Mouse (Mus musculus) left cerebral cortex, postnatal 4 days (tissue): Measurements from ENCODE around the gene Fbxw11. TPM values are rescaled to one million over a fixed set of nuclear protein-coding genes. Genes with fewer than 3 reads are reported as not detected.
"Not testable (repeated sequence)": the region's sequence is repeated elsewhere in the genome, so short reads cannot be mapped to it uniquely, and the experiment has no call there.

ENCODE experiments used
- DNase-seq: peaks from one replicate; pipeline ENCODE4 v3.0.0-alpha.2; 2022
- intact Hi-C: fragments of 180-260 bp; cut with DNase I; formaldehyde crosslinking; loops from one replicate; pipeline ENCODE4 v1.15.1; 2025
- total RNA-seq, 2 experiments: library from RNA; stranded (reverse); gene quantifications; 2 replicates each; pipeline ENCODE4 v1.2.3; 2021

The Fbxw11 gene
- total RNA-seq, result 100 to 1,000 TPM; 124 to 127 TPM

DNA sequence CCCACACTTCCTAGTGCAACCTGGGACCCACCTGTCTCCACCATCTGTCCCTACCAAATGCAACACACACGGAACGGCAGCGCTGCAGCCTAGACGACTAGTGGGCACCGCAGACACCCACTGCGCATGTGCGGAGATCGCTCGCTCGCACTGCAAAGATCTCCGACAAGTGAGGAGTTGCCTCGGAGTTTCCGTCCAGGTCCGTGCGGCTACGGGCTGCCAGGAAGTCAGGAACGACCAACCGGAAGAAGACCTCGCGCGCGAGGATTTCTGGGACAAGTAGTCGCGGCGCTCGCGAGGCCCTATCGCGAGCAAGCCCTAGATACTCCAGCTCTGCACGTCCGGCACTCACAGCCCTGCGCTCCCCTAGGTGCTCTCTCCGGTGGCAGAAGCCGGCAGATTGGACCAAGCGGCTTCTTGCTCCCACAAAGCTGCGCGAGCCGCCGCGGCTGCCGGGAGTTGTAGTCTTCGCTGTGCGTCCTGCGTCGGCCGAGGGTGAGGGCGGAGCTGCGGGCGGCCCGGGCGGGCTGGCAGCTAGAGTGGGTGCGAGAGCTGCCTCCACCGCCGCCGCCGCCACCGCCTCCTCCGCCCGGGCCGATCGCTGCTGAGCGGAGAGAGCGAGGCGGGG is at the start of gene Fbxw11:
Gene Fbxw11, plus strand, starts transcription at position 476 of the 628 bp plus-strand sequence.
- DNase-seq, result peak; percentile 97
- intact Hi-C loops, result loop anchor here (10.0 kb wide), 1 partner anchor 52 kb away; no protein-coding TSS in a partner anchor

DNA sequence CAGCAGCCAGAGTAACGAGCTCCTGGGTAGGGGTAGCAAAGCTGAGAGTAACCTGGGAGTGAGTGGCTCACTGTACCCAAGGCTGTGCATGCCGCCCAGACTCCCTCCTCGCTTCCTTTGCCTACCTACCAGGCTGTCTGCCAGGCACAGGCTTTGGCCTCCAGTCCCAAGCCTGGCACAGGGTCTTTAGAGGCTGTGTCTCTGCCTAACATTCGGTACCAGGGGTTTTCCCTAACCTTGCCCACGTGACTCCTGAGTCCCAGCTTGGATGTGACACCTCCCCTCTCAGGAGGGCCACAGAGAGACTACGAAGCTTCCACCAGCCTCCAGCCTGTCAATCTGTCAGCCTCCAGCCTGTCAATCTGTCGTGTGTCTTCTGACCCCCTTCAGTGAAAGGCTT is 49.4 kb upstream of the Fbxw11 start:
- DNase-seq, result no peak
- intact Hi-C loops, result loop anchor here (2.0 to 10.0 kb wide), 2 partner anchors 142 to 248 kb away; partner anchors contain the start of gene Sh3pxd2b

- intact Hi-C loops, result loop anchor here (10.0 kb wide), 1 partner anchor 249 kb away; the partner anchor contains the start of gene Sh3pxd2b
- no peak for DNase-seq
These were observed 48.4 kb upstream of the Fbxw11 start for GRCm38 (mm10) chr11:32594122-32594521.

GRCm38 (mm10) chr11:32600371-32600770 is 42.2 kb upstream of the Fbxw11 start:
- no peak for DNase-seq
- intact Hi-C loops, result no loop called here

DNA sequence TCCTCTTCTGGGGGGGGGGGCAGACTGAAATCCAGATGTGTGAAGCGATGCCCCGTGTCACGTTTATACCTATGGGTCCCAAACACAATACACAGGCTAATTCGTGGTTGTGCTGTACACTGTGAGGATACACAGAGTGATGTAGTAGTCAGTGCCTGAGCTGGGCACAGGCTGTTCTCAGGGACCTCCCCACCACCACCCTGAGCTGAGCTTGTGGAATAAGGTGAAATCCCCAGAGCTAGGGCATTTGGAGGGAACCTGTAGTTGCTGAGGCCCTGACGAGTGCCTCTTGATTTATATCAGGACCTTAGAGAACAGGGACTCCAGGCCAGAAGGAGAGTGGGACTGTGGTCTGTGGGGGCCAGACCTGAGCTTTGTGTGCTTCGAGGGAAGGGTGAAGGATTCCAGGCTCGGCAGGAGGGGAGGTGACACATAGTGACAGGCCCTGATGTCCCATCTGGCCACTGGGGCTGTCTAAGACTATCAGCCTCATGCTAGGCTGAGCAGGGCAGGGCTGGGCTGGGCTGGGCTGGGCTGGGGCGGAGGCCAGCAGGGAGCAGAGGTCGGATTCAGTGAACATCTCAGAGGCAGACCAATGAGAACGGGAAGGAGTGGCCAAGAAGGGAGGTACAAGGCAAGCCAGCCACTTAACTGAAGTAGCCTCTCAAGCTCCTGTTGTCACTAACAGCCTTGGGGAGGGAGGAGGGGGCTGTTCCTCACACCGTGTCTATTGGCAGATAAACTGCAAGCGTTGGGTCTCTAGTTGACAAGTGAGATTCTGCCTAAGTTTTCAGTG is 40.8 kb upstream of the Fbxw11 start:
- DNase-seq, result peak; percentile 47
- intact Hi-C loops, result no loop called here

- intact Hi-C loops, result no loop called here
- DNase-seq, result no peak
These were observed 37.9 kb upstream of the Fbxw11 start for GRCm38 (mm10) chr11:32604663-32605062.

GRCm38 (mm10) chr11:32605131-32605860 is 37.2 kb upstream of the Fbxw11 start:
- intact Hi-C loops, result no loop called here
- no peak for DNase-seq

- no peak for DNase-seq
- intact Hi-C loops, result no loop called here
These were observed 36.6 kb upstream of the Fbxw11 start for GRCm38 (mm10) chr11:32605907-32606306.

DNA sequence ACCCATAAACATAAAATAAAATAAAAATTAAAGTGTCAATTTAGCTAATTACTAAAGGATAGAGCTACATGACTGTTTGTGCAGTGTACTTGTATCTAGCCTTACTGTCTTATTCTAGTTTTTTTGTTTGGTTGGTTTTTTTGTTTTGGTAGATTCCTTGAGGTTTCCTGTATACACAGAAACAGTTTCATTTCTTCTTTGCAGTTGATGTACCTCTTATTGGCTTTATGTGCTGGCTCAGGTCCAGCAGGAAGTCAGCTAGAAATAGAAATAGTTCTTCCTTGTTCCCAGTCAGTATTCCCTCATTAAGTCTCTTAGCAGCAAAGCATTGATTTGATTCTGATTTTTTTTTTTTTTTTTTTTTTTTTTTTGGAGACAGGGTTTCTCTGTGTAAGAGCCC is 35.2 kb upstream of the Fbxw11 start:
- intact Hi-C loops, result no loop called here
- no peak for DNase-seq

GRCm38 (mm10) chr11:32610616-32611015 is 31.9 kb upstream of the Fbxw11 start:
- intact Hi-C loops, result no loop called here
- no peak for DNase-seq

- intact Hi-C loops, result no loop called here
- DNase-seq, result no peak
These were observed 30.2 kb upstream of the Fbxw11 start for GRCm38 (mm10) chr11:32612304-32612703.

- intact Hi-C loops, result no loop called here
- no peak for DNase-seq
These were observed 28.1 kb upstream of the Fbxw11 start for GRCm38 (mm10) chr11:32614463-32614862.

- no peak for DNase-seq
- intact Hi-C loops, result no loop called here
These were observed 27.0 kb upstream of the Fbxw11 start for GRCm38 (mm10) chr11:32615561-32615960.

DNA sequence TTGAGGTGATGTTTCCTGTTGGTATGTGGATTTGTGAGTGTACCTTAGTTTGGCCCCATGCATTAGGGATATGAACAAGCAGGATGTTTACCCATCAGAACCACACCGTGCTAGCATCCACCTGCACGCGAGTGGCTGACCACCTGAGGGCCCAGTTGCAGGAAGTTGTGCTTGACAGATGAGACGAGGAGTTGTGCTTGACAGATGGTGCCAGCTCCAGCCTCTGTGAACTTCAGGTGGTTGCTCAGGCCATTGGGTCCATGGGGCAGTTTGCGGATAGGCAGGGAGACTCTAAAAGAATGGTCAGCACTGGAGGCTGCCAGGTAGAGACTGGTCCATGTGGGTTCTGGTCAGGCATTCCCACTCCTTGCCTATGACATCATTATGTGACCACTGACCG is 26.4 kb upstream of the Fbxw11 start:
- no peak for DNase-seq
- intact Hi-C loops, result no loop called here

DNA sequence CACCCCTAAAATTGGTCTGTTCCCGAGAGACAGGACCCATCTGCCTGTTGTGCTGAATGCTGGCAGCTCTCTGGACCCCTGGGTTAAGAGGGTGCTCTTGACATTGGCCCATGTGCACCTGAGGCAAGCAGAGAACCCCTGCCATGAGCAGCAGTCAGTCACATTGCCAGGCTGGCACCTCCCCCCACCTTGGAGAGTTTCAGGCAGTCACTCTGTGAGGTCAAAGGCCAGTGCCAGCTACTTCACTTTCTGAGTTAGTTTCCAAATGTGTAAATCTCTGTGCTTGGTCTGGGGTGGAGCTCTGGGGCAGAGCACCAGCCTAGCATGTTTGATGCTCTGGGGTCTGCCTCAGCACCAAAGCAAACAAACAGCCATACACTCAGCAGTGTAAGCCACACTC is 24.5 kb upstream of the Fbxw11 start:
- intact Hi-C loops, result no loop called here

GRCm38 (mm10) chr11:32618641-32619040 is 23.9 kb upstream of the Fbxw11 start:
- intact Hi-C loops, DNase-seq: not testable (repeated sequence)

More for the DNA sequence above, 24.5 kb upstream of the Fbxw11 start:
- DNase-seq, result no peak

- DNase-seq, result no peak
- intact Hi-C loops, result no loop called here
These were observed 23.2 kb upstream of the Fbxw11 start for GRCm38 (mm10) chr11:32619257-32619816.

- intact Hi-C loops, result no loop called here
- no peak for DNase-seq
These were observed 22.6 kb upstream of the Fbxw11 start for GRCm38 (mm10) chr11:32619866-32620456.

DNA sequence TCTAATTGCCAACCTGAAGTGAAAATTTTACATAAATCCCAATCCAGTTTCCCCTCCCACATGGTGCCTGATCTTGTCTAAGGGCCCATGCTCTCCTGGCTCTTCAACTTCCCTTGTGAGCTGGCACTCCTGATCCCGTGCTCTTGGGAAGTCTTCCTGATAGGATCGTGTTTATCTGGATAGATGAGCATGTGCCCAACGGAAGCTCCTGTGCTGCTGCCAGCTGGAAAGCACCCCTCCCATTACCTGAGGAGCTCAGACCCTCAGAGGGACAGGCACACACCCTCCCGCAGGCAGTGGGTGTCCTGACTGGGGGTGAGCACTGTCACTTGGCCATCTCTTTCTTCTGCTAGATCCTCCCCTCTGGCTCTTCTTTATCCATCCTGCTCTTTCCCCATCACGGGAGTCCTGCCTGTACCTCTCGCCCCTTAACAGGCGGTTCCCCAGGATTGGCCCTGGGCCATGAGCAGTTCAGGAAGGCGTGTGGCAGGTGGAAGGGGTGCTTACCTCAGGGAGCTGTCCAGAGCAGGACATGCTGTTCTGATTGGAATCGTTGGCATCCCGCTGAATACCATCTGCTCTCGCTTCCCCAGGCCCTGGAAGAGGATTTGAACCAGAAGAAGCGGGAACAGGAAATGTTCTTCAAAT is 20.6 kb upstream of the Fbxw11 start:
- intact Hi-C loops, result no loop called here
- peak; percentile 64 for DNase-seq
